Mouse (Mus musculus) cerebellum, postnatal 36 days (tissue): ENCODE data around the gene St6galnac3.
A peak's percentile ranks its signal among the peaks of the same experiment; 100 is the strongest.

Experiments
- DNase-seq, 2 experiments: peaks; one replicate each; pipeline ENCODE4 v3.0.0; 2021 to 2022; ENCODE audit warnings: mixed read lengths in 2 of 2

St6galnac3 gene

DNA sequence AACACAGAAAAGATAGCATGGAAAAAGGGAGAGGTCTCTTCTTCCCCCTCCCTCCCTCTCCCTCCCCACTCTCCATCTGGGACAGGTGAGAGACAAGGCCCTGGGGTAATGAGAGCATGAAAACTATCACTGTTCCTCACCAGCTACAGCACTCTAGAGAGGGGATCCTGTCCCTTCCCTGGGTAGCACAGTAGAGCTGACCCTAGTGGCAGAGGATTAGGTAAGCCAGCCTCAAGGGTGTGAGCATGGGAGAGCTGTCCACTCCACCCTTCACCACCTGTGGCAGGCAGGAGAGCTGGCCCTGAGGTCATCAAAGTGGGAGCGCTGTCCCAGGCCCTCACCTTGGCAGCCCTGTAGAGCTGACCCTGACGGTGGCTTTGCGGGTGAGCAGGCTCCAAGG is 387.2 kb downstream of the St6galnac3 start:
- no peak for DNase-seq

DNA sequence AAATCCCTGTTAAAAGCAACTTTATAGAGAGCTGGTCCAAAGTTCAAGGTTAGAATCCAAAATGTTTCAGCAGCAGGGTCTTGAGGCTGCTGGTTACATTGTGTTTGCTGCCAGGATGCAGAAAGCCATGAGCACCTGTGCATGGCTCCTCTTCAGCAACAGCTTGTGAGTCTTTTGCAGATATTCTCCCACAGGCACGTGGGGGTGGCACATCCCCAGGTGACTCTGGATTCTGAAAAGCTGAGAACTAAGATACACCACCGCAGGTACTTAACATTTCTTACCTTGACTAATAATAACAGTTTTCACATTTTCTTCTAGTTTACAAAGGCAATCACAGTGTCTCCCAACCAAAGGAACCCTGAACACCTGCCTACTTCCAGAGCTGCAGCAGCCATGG is 387.8 kb downstream of the St6galnac3 start:
- no peak for DNase-seq

DNA sequence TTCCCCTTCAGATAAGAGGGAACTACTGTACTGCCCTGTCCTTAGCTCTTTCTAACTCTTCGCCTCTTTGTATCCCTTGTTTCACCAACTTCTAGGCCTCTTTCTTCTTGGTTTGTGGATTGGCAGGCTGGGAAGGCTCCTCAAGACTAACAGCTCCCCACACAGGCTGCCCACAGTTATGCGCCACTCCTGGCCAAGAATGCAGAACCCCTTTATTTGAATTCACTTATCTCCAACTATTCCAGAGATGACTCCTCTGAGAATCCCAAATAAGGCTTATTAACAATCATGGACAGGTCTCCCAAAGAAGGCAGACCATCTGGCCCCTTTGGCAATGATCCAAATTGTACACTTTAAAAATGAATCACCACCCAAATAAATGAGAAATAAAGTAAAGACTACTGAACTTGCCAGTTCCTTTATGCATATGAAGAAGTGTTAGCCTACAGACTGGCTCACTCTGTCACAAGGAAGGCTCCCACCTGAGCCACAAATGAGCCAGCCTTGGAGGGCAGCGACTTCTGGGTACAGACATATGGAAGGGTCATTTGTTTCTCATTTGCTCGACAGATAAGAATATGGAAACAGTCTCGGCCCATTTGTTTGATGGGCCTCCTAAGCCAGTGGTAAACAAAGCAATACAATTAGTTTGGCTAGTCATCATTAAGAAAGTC is 390.7 kb downstream of the St6galnac3 start:
- no peak for DNase-seq

DNA sequence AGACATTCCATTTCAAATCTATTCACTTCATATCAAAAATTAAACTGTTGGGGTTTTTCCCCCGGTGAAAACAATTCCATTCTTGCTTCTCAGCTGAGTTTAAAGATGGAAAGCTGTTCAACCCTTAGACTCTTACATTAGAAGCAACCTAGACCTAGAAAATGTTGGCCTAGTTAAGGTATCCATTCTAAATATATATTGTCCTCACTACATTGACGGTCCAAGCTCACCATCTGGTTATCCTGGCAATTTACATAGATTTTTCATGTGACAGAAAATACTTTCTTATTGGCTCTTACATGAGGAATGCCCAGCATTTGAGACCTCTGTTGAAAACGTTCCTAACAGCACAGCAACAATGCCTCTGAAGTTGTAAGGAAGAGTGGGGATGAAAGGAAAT is 400.7 kb downstream of the St6galnac3 start:
- no peak for DNase-seq

DNA sequence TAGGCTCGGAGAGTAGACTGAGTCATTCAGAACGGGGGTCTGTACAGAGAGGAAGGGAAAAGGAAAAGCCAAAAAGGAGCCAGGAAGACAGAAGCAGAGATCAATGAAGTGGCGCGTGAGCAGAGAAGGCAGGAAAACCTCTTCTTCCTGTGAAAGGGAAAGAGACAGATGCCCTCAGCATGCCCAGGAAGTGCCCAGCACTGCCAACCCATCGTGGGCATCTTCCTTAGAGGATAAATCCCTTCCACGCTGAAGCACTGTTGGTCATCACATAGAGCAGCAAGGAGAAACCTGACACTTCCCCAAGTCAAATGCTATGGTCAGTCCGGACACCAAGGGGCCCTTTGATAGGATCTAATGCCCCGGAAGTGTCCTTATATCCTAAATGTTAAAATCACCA is 401.5 kb downstream of the St6galnac3 start:
- DNase-seq: peak; percentile 41 to 44

DNA sequence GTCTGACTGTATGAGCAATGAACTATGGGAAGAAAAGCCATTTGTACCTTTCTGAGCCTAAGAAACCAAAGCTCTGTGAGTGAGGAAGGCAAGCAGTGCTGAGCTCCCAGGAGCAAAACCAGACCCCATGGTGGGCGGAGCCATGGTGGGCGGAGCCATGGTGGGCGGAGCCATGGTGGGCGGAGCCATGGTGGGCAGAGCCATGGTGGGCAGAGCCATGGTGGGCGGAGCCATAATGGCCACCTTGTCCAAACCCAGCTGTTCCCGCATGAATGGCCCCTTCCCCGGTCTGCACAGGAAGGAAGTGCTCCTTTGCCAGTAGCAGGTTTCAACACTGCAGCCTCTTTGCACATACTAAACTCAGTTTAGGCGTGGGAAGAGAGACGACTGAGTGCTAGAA is 411.4 kb downstream of the St6galnac3 start:
- DNase-seq: no peak

DNA sequence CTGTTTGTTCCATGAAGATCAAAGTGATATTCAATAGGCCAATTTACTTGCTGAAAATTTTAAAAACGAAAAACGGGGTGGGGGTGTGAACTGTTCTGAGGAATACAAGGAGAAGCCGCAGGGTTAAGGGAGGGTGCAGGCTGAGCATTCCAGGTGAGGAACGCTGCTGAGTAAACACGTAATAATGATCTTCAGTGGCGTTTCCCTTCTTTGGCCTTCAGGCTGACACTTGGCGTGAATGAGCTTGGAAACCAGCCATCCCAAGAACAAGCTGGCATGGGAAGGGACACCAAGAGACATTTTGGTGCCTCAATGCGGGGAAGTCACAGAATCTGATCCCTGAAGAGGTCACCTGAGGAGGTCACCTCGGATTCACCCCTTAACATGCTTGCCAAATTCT is 411.8 kb downstream of the St6galnac3 start:
- peak in 1 of 2 experiments; percentile 13 for DNase-seq

DNA sequence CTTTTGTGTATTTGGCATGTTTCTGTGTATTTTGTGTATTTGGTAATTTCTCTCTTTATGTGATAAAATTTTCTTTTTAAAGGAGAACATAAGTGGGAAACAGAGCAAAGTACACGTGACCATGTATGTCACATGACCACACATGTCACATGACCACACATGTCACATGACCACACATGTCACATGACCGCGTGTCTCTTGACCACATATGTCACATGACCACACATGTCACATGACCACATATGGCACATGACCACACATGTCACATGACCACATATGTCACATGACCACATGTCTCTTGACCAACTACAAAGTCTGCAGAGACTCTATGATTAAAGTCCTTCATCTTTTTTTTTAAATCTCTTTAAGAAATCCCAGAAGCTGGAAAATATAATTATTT is 413.0 kb downstream of the St6galnac3 start:
- no peak for DNase-seq

DNA sequence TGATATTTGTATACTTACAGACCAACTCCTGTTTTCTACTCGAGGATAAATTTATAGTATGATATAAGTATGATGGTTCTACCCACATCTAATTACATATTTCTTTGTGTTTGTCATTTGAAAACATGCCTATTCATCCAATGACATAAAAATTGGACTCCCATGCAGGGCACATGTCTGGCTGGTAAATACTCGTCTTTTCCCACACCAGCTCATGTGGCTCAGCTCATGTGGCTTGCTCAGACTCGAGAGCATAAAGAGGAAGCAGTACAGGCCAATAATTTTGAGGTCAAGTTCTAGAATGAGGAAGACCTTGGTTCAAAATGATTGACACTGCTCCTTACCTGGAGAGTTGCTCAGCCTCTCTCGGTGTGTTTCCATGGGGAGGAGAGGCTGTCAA is 416.6 kb downstream of the St6galnac3 start:
- DNase-seq: no peak

DNA sequence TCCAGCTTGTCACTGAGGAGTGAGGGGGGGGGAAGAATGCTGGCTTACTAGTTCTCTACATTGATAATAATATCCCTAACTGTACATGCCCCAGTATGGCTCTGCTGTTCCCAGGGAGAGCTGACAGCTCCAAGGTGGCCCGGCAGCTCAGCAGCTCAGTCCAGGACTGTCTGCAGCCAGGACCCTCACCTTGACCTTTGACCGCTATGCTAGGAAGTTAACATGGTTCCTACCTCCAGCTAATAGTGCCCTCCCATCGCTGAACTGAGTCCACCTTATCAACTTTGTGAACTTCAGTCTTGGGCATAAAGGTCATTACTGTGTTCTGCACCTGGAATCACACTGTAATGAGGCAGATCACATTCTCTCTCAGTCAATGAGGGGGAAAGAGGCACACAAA is 419.8 kb downstream of the St6galnac3 start:
- DNase-seq: no peak

DNA sequence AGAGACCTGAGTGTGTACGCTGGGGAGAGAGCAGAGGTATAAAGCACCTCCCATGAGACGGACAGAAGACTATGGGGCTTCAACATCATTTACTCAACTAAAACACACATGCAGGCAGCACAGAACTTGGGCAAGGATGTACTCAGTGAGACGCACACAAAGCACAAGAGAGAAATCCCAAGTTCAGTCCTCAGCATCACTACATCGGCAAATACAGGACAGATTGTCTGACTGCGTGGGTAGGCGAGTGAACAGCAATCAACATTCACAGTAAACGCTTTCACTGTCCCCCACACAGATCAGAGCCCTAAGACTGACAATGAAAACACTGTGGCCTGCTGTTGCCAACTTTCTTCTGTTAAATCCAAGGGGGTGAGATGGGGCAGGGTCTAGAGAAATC is 422.6 kb downstream of the St6galnac3 start:
- no peak for DNase-seq

DNA sequence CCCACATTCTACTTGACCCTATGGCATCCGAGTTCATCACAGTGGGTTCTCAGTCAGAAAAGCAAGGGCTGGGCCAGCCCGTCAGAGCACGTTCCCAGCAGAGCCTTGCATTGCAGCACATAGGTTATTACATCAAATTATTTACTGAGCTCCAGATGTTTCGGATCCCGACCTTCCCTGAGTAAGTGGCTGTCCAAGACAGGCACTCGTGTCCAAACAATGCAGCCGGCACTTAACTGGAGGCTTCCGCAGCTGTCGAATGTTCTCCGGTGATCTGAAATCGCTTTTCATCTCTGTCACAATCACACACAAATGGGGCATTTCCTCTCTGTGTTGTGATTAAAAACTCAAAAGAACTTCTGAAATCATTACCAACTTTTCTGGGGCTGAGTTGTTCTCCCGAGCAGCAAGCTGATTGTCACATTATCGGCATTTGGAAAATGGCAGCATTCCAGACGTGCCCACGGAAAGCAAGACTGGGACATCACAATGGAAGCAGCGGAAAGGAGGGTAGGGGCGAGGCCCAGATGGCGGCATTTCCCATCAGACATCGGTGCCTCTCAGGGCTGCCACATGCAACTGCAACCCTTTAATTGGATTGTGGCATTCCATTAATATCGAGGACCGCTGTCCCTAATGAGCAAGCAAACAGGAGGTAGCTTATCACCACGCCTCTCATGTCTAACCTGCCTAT is 428.5 kb downstream of the St6galnac3 start:
- DNase-seq: no peak

DNA sequence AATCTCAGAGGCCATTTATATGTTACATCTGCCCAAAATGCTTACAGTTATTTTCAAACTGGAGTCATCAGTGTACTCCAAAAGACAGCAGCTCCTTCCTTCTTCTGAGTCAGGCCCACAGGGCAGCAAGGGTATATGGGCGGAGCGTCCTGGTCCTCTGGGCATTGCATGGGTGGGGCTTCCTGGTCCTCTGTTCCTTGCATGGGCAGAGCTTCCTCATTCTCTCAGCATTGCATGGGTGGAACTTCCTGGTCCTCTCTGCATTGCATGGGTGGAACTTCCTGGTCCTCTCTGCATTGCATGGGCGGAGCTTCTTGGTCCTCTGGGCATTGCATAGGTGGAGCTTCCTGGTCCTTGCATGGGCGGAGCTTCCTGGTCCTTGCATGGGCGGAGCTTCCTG is 432.1 kb downstream of the St6galnac3 start:
- DNase-seq: no peak

DNA sequence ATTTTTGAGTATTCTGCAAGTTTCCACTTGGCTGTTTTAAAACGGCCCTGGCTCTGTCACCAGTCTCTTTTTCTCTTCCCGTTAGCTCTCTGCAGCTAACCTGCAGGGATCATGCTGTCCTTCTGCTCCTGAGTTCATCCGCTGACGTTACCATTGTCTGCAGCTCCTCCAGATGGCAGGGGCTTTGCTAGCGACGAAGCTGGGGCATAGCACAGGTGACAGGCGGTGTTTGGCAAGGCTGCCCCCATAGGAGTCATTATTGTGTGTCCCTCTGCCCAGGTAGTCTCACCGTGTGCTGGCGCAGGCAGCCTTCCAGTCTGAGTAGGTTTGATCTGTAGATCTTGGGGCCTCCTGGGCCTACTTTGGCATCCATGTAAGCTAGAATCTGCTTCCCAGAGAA is 432.6 kb downstream of the St6galnac3 start:
- DNase-seq: peak; percentile 40 to 41

DNA sequence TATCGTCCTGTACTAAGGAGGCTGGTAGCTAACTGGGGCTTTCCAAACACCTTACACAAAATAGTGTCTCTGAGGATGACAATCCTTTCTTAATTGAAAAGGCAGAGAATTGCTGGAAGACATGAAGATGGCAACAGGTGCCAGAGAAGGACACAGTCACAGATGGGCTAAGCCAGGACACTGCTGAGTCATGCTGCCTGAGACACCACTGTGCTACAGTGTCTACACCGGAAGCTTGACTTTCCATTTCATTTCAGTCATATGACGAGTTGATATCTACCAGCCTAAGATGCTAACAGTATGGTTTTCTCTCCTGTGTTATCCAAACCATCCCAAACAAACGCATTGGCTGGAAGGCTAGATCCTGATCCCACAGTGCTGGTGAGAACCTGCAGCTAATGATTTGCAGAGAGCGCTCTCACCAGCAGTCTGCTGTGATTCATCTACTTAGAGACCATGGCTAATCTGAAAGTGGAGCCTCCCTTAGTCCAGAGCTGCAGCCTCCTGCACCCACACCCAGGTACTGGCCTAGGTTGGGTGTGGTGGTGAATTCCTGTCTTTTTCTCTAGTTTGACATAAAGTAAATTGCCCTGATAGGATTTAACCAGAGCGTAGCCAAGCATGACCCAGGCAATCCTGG is 433.4 kb downstream of the St6galnac3 start:
- no peak for DNase-seq

DNA sequence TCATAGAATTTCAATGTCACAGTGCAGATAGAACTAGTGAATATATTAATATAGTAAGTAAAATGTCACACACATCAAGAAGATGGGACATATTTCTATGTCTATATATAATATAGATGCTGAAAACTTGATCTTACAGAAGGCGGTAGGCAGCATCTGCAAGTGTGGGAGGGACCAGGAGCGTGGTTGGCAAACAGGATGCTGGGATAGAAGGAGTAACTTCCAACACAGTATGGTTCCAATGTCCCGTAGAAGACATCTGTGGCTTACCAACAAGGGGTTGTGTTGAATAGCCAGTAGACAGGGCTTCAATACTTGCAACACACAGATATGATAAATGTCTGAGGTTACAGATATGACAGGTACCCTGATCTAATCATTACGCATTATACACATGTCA is 435.0 kb downstream of the St6galnac3 start:
- DNase-seq: no peak

DNA sequence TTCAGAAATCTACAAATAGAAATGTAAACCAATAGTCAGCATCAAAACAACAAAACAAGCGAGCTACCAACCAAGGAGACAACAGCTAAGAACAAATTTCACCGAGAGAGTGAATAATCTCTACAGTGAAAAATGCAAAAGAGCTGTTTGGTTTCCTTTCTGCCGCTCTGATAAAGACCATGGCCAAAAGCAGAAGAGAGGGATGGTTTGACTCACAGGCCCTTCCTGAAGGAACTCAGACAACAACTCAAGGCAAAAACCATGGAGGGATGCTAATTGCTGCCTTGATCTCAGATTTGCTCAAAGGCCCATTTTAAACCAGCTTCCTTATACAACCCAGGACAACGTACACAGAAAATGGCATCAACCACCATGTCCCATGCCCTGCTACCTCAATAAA is 437.4 kb downstream of the St6galnac3 start:
- no peak for DNase-seq

DNA sequence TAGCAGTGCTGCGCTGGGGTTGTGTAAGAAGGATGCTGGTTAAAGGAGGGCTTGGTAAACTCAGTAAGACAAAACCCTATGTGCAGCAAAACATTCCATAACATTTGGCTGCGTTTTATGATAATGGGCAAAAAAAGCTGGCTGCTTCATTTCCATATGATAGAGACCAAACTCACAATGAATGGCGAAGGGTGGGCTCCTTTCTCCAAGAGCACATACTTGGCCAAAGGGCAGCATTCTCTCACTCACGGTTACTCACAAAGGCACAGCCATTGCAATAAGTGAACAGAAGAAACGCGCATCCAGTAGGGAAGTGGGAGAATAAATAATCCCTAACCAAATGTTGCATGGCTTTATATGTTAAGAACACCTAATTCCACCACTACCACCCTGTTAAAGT is 437.9 kb downstream of the St6galnac3 start:
- no peak for DNase-seq

DNA sequence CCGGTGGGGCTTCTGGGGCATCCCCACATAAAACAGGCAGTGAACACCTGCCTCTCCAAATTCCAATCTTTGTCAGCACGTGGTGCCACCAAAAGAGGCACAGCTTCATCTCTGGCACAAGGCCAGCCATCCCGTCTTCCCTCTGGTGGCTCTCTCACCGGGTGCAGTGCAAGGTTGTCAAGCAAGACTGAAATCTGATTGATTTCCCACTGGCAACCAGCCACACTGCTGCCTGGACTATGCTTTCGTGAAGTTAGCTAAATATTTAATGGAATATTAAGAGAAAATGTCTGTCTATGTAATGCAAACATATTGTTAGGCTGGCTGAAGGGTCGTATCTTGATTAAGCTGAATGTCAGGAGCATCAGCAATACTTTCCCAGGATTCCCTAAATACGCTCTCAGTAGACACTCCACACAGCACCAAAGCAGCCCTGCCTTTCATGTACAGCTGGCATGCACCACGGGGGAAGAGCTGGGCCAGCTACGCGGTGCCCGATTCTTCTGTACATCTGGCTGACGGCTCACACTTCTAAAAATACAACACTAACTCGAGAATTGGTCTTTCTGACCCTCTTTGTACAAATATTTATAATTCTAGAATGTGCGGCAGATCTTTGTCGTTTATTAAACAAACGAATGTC is 442.7 kb downstream of the St6galnac3 start:
- peak; percentile 22 to 25 for DNase-seq

DNA sequence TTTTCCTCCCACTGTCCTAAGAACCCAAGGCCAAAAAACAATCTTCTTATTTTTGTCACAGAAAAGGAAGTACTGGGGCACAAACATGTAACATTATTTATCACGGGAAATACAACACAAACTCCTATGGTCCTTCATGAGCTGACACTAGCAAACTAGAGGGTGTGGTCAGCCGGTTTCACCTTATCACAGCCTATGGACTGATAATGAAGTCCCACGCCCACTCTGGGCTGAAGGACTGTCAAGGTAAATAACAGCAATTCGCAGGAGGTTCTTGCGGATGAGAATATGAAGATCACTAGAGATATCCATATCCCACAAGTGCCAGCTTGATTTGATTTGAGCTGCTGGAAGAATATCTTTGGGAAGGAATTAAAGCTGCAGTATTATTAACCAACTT is 446.7 kb downstream of the St6galnac3 start:
- DNase-seq: no peak

DNA sequence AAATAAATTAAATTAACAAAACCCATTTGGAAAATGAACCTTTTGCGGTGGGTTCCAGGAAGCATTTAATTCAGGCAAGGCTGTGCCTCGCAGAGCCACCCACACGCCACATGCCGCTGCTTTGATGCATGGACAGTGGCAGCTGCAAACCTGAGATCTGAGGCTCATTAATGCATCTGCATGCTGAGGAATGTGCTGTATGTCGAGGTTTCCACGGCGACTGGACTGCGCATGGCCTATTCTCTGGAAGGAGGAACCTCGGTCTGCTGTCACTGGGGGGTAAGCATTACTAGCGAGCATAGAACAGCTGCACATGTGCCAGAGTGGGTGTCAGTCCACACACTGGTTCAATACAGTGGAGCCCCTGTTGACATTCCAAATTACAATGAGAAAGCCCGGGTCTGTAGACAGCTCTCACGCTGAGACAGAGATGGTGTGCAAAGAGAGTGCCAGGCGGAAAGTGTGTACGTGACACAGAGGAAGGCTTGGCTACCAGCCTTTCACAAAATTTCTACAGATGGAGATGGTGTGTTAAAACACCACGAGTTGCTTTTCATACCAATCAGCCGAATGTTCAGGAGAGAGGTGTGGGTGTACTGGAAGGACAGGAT is 447.5 kb downstream of the St6galnac3 start:
- no peak for DNase-seq

DNA sequence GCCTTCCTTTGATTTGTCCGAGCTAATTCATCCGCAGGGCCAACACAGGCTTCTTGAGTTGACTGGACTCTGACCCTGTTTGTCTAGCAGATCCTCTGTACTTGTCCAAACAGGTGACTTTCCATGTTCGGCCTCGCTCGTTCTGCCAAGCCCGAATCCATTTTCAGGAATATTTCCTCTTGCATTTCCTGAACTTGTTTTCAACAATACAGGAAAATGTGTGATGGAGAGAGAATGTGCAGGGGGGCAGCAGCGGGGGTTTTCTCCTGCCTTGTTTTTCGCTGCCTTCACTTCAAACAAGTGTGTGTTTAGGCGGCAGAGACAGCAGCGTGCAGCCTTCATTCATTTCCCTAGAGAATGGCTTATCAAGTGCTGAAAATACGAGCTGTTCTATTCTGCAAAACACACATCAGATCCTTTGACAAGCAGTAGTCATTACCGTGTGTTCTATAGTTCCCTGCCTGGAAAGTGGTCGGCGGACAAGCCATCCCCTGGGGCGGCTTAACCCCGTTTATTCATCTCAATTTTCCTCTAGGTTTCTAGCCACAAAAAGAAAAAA is 448.1 kb downstream of the St6galnac3 start:
- no peak for DNase-seq
